Mouse (Mus musculus): ENCODE measurements around the gene Catip. TPM values are rescaled to one million over a fixed set of nuclear protein-coding genes. Genes with fewer than 3 reads are reported as not detected.

Gene Catip
- total and polyA plus RNA-seq, 3 experiments, result 0.27 TPM; not detected in 2

DNA sequence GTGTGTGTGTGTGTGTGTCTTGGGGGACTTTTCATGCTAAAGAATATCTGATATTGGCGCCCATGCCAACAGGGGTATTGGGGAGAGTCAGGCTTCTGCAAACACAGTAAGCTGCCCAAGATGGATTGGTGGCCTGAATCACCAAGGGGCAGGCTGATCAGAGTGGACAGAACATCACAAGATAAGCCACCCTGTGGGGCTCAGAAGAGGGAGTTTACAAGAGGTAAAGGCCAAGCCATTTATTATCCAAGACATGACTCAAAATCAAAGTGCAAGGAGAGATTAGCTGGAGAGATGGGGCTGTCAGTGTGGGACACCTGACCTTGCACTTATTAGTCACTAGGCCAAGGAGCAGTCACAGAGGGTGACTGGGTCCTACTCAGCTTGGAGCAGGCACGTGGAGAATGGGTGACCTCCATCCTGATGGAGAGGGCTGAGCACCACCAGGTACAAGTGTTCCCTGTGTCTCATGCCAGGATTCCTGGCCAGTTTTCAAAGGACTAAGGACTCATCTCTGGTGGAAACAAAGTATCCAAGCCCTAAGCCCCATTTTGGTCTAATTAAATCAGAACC lies 49.9 kb downstream of the Catip start:
- Histone ChIP-seq H3K9me3 (replicated peaks) (no peaks in the 10 kb centered on the region), H3K4me1 (ENCODE audit: insufficient read depth, low read depth, low read length) (peaks cover 39% of the 10 kb centered on the region), H3K4me3 (ENCODE audit: low read depth, low read length) (no peak overlapping the region), H3K27me3 (ENCODE audit: insufficient read depth, low read length) (peaks cover 28% of the 10 kb centered on the region), H3K36me3 (replicated peaks) (no peaks in the 10 kb centered on the region)
- DNase-seq (ENCODE audit: low spot score) (no peak), ATAC-seq (ENCODE audit: extremely low read depth, insufficient number of reproducible peaks, low FRiP score, poor library complexity, severe bottlenecking) (no peak)
- TF ChIP-seq TAL1 (conservative IDR thresholded peaks at IDR 0.05; ENCODE audit: low read depth, low read length), result no peak
- TF ChIP-seq CTCF (IDR thresholded peaks at IDR 0.05; ENCODE audit: low read depth, low read length), result no peak
- TF ChIP-seq GATA1 (IDR thresholded peaks at IDR 0.05; ENCODE audit: borderline replicate concordance, low read length), result no peak
- TF ChIP-seq GATA2 (IDR thresholded peaks at IDR 0.05; ENCODE audit: borderline replicate concordance, low read depth, low read length), result no peak
- no peak for TF ChIP-seq POLR2AphosphoS5 (IDR thresholded peaks at IDR 0.05; ENCODE audit: insufficient replicate concordance, low read depth, low read length)

DNA sequence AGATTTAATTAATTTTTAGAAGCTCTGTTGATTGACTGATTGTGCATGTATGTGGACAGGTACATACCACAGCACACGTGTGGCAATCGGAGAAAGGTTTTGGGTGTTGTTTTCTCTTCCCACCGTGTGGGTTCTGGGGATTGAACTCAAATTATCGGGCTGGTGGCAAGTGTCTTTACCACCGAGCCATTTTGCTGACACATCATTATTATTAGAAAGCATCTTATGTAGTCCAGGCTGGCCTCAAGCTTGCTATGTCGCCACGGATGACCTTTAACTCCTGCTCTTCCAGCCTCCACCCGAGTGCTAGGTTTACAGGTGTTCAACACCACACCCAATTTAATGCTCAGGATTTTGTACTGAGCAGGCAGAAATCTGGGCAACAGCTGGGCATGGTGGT lies 50.8 kb downstream of the Catip start:
- DNase-seq (ENCODE audit: low spot score) (no peak), ATAC-seq (ENCODE audit: extremely low read depth, insufficient number of reproducible peaks, low FRiP score, poor library complexity, severe bottlenecking) (no peak)
- Histone ChIP-seq H3K27me3 (ENCODE audit: insufficient read depth, low read length) (peaks cover 28% of the 10 kb centered on the region), H3K9me3 (replicated peaks) (no peaks in the 10 kb centered on the region), H3K4me1 (ENCODE audit: insufficient read depth, low read depth, low read length) (peaks cover 36% of the 10 kb centered on the region), H3K4me3 (ENCODE audit: low read depth, low read length) (no peak overlapping the region), H3K36me3 (replicated peaks) (no peaks in the 10 kb centered on the region)
- TF ChIP-seq TAL1 (conservative IDR thresholded peaks at IDR 0.05; ENCODE audit: low read depth, low read length) (no peak), GATA2 (IDR thresholded peaks at IDR 0.05; ENCODE audit: borderline replicate concordance, low read depth, low read length) (no peak), POLR2AphosphoS5 (IDR thresholded peaks at IDR 0.05; ENCODE audit: insufficient replicate concordance, low read depth, low read length) (no peak), CTCF (IDR thresholded peaks at IDR 0.05; ENCODE audit: low read depth, low read length) (no peak), GATA1 (IDR thresholded peaks at IDR 0.05; ENCODE audit: borderline replicate concordance, low read length) (no peak)

DNA sequence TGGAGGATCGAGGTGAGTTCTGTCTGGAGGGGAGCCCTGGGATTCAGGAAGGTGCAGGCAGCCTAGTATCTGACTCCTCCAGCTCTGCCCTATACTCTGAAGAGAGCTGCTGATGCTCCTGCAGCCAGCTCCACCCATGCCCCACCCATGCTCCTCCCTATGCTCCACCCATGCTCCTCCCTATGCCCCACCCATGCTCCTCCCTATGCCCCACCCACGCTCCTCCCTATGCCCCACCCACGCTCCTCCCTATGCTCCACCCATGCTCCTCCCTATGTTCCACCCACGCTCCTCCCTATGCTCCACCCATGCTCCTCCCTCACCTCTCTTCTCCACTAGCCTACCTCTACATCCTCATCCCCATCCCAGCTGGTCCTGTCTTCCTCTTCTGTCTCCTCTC lies 53.2 kb downstream of the Catip start:
- peak; percentile 54 for ATAC-seq (ENCODE audit: extremely low read depth, insufficient number of reproducible peaks, low FRiP score, poor library complexity, severe bottlenecking)
- DNase-seq (ENCODE audit: low spot score), result no peak
- Histone ChIP-seq H3K4me3 (ENCODE audit: low read depth, low read length) (no peak overlapping the region), H3K4me1 (ENCODE audit: insufficient read depth, low read depth, low read length) (peaks cover 26% of the 10 kb centered on the region), H3K36me3 (replicated peaks) (no peaks in the 10 kb centered on the region), H3K9me3 (replicated peaks) (no peaks in the 10 kb centered on the region), H3K27me3 (ENCODE audit: insufficient read depth, low read length) (peaks cover 38% of the 10 kb centered on the region)
- TF ChIP-seq GATA2 (IDR thresholded peaks at IDR 0.05; ENCODE audit: borderline replicate concordance, low read depth, low read length) (no peak), GATA1 (IDR thresholded peaks at IDR 0.05; ENCODE audit: borderline replicate concordance, low read length) (no peak), TAL1 (conservative IDR thresholded peaks at IDR 0.05; ENCODE audit: low read depth, low read length) (no peak), POLR2AphosphoS5 (IDR thresholded peaks at IDR 0.05; ENCODE audit: insufficient replicate concordance, low read depth, low read length) (no peak), CTCF (IDR thresholded peaks at IDR 0.05; ENCODE audit: low read depth, low read length) (no peak)

Other genes with a start within 250 kb of the Catip start
- gene Tns1, start 237.7 kb upstream of the Catip start, total RNA-seq (2014; fragmentation: Nextera tagmentation), result 0.73 and 27.2 TPM in 2 replicates
- 1.0 and 1.7 TPM in 2 replicates for gene Tns1, start 237.7 kb upstream of the Catip start, total RNA-seq (2017)
- 0.55 and 0.76 TPM in 2 replicates for gene Tns1, start 237.7 kb upstream of the Catip start, polyA plus RNA-seq (2012)
- gene Rufy4, start 236.6 kb upstream of the Catip start, total RNA-seq (2014; fragmentation: Nextera tagmentation), result not detected in 2 replicates
- gene Rufy4, start 236.6 kb upstream of the Catip start, total RNA-seq (2017), result 0.05 TPM in 1 of 2 replicates, not detected in the other
- not detected in 2 replicates for gene Rufy4, start 236.6 kb upstream of the Catip start, polyA plus RNA-seq (2012)
- gene Cxcr2, start 208.1 kb upstream of the Catip start, total RNA-seq (2014; fragmentation: Nextera tagmentation), result not detected in 2 replicates
- gene Cxcr2, start 208.1 kb upstream of the Catip start, total RNA-seq (2017), result 0.16 and 0.17 TPM in 2 replicates
- not detected in 2 replicates for gene Cxcr2, start 208.1 kb upstream of the Catip start, polyA plus RNA-seq (2012)
- not detected in 2 replicates for gene Cxcr1, start 167.5 kb upstream of the Catip start, total RNA-seq (2014; fragmentation: Nextera tagmentation)
- 0.23 and 0.71 TPM in 2 replicates for gene Cxcr1, start 167.5 kb upstream of the Catip start, total RNA-seq (2017)
- gene Cxcr1, start 167.5 kb upstream of the Catip start, polyA plus RNA-seq (2012), result not detected in 2 replicates
- 876 and 934 TPM in 2 replicates for gene Arpc2, start 126.0 kb upstream of the Catip start, total RNA-seq (2014; fragmentation: Nextera tagmentation)
- 647 and 716 TPM in 2 replicates for gene Arpc2, start 126.0 kb upstream of the Catip start, total RNA-seq (2017)
- 746 and 964 TPM in 2 replicates for gene Arpc2, start 126.0 kb upstream of the Catip start, polyA plus RNA-seq (2012)
- not detected in 2 replicates for gene Gpbar1, start 83.6 kb upstream of the Catip start, total RNA-seq (2014; fragmentation: Nextera tagmentation)
- 0.11 TPM in 1 of 2 replicates, not detected in the other for gene Gpbar1, start 83.6 kb upstream of the Catip start, total RNA-seq (2017)
- not detected in 2 replicates for gene Gpbar1, start 83.6 kb upstream of the Catip start, polyA plus RNA-seq (2012)
- 54.8 and 63.5 TPM in 2 replicates for gene Aamp, start 77.4 kb upstream of the Catip start, total RNA-seq (2014; fragmentation: Nextera tagmentation)
- gene Aamp, start 77.4 kb upstream of the Catip start, total RNA-seq (2017), result 127 and 129 TPM in 2 replicates
- gene Aamp, start 77.4 kb upstream of the Catip start, polyA plus RNA-seq (2012), result 250 and 265 TPM in 2 replicates
- 27.7 and 58.4 TPM in 2 replicates for gene Pnkd, start 77.2 kb upstream of the Catip start, total RNA-seq (2014; fragmentation: Nextera tagmentation)
- 30.5 and 37.9 TPM in 2 replicates for gene Pnkd, start 77.2 kb upstream of the Catip start, total RNA-seq (2017)
- 186 and 219 TPM in 2 replicates for gene Pnkd, start 77.2 kb upstream of the Catip start, polyA plus RNA-seq (2012)
- 18.7 and 19.8 TPM in 2 replicates for gene Tmbim1, start 56.5 kb upstream of the Catip start, total RNA-seq (2014; fragmentation: Nextera tagmentation)
- 19.7 and 26.0 TPM in 2 replicates for gene Tmbim1, start 56.5 kb upstream of the Catip start, total RNA-seq (2017)
- 110 and 115 TPM in 2 replicates for gene Tmbim1, start 56.5 kb upstream of the Catip start, polyA plus RNA-seq (2012)
- not detected in 2 replicates for gene Slc11a1, start 13.1 kb downstream of the Catip start, total RNA-seq (2014; fragmentation: Nextera tagmentation)
- gene Slc11a1, start 13.1 kb downstream of the Catip start, total RNA-seq (2017), result 0.23 and 0.60 TPM in 2 replicates
- not detected in 2 replicates for gene Slc11a1, start 13.1 kb downstream of the Catip start, polyA plus RNA-seq (2012)
- gene Ctdsp1, start 29.4 kb downstream of the Catip start, total RNA-seq (2014; fragmentation: Nextera tagmentation), result 154 and 171 TPM in 2 replicates
- gene Ctdsp1, start 29.4 kb downstream of the Catip start, total RNA-seq (2017), result 64.6 and 66.4 TPM in 2 replicates
- gene Ctdsp1, start 29.4 kb downstream of the Catip start, polyA plus RNA-seq (2012), result 272 and 321 TPM in 2 replicates
- gene Vil1, start 47.3 kb downstream of the Catip start, total RNA-seq (2014; fragmentation: Nextera tagmentation), result 0.29 and 0.68 TPM in 2 replicates
- gene Vil1, start 47.3 kb downstream of the Catip start, total RNA-seq (2017), result 0.29 and 1.1 TPM in 2 replicates
- 0.11 and 0.35 TPM in 2 replicates for gene Vil1, start 47.3 kb downstream of the Catip start, polyA plus RNA-seq (2012)
- 158 and 183 TPM in 2 replicates for gene Cnot9, start 143.9 kb downstream of the Catip start, total RNA-seq (2014; fragmentation: Nextera tagmentation)
- gene Cnot9, start 143.9 kb downstream of the Catip start, total RNA-seq (2017), result 87.5 and 89.6 TPM in 2 replicates
- 35.9 and 37.1 TPM in 2 replicates for gene Cnot9, start 143.9 kb downstream of the Catip start, polyA plus RNA-seq (2012)
- not detected in 2 replicates for gene Plcd4, start 180.8 kb downstream of the Catip start, total RNA-seq (2014; fragmentation: Nextera tagmentation)
- gene Plcd4, start 180.8 kb downstream of the Catip start, total RNA-seq (2017), result 0.35 and 0.60 TPM in 2 replicates
- 0.02 TPM in 1 of 2 replicates, not detected in the other for gene Plcd4, start 180.8 kb downstream of the Catip start, polyA plus RNA-seq (2012)
- 112 and 117 TPM in 2 replicates for gene Usp37, start 182.2 kb downstream of the Catip start, total RNA-seq (2014; fragmentation: Nextera tagmentation)
- gene Usp37, start 182.2 kb downstream of the Catip start, total RNA-seq (2017), result 72.2 and 89.3 TPM in 2 replicates
- gene Usp37, start 182.2 kb downstream of the Catip start, polyA plus RNA-seq (2012), result 2.9 and 9.7 TPM in 2 replicates
- 48.2 and 50.4 TPM in 2 replicates for gene Zfp142, start 226.1 kb downstream of the Catip start, total RNA-seq (2014; fragmentation: Nextera tagmentation)
- gene Zfp142, start 226.1 kb downstream of the Catip start, total RNA-seq (2017), result 11.4 and 13.1 TPM in 2 replicates
- gene Zfp142, start 226.1 kb downstream of the Catip start, polyA plus RNA-seq (2012), result 9.1 and 12.4 TPM in 2 replicates
- 36.5 and 45.8 TPM in 2 replicates for gene Bcs1l, start 226.2 kb downstream of the Catip start, total RNA-seq (2014; fragmentation: Nextera tagmentation)
- 25.8 and 26.8 TPM in 2 replicates for gene Bcs1l, start 226.2 kb downstream of the Catip start, total RNA-seq (2017)
- 3.6 and 4.8 TPM in 2 replicates for gene Bcs1l, start 226.2 kb downstream of the Catip start, polyA plus RNA-seq (2012)
- 35.2 and 57.4 TPM in 2 replicates for gene Rnf25, start 239.3 kb downstream of the Catip start, total RNA-seq (2014; fragmentation: Nextera tagmentation)
- 48.5 and 80.6 TPM in 2 replicates for gene Rnf25, start 239.3 kb downstream of the Catip start, total RNA-seq (2017)
- 23.1 and 24.1 TPM in 2 replicates for gene Rnf25, start 239.3 kb downstream of the Catip start, polyA plus RNA-seq (2012)
- 3.9 and 5.6 TPM in 2 replicates for gene Stk36, start 239.3 kb downstream of the Catip start, total RNA-seq (2014; fragmentation: Nextera tagmentation)
- gene Stk36, start 239.3 kb downstream of the Catip start, total RNA-seq (2017), result 1.5 and 1.6 TPM in 2 replicates
- 0.46 and 0.88 TPM in 2 replicates for gene Stk36, start 239.3 kb downstream of the Catip start, polyA plus RNA-seq (2012)

All from G1E (cell line).